ENCODE assay signal across 12 mouse cellular contexts in genomic region chr19:31662802-31663201, GRCm38 (mm10).
DNase-seq lines count a peak whose midpoint lies in the region; ATAC-seq and TF ChIP-seq lines count a peak whose summit lies in the region.
"Had no signal": no experiment of that assay in that cellular context is flagged by ENCODE, and none has a peak within 500 bp of the region (broad histone marks: within the 10 kb centered on the region; RNA-seq: fewer than 3 reads in every experiment).

No protein-coding gene starts in this region.

- intact Hi-C loops in heart, postnatal 14 days (cut with DNase I), result loop anchor here (5.0 kb wide), 1 partner anchor 321 kb away; no protein-coding TSS in a partner anchor

- no peak for TF ChIP-seq CTCF in lung, adult 2 months (IDR thresholded peaks at IDR 0.05; ENCODE audit: insufficient read depth, low read length)

- 0 out of 2 replicates have a peak overlapping the region, but pooled peaks have one; percentile 24 for H3K4me2 ChIP-seq in forebrain, embryonic 14.5 days (ENCODE audit: low read length)
- H3K4me2 ChIP-seq in intestine, embryonic 14.5 days (ENCODE audit: low read length), result peak overlapping the region; percentile 77
- H3K4me2 ChIP-seq in neural tube, embryonic 14.5 days (ENCODE audit: low read depth, low read length), result peak overlapping the region; percentile 80

- H3K27ac ChIP-seq in forebrain, embryonic 14.5 days (ENCODE audit: low read depth, low read length), result no peak overlapping the region
- H3K27ac ChIP-seq in intestine, embryonic 14.5 days (ENCODE audit: low read depth), result no peak overlapping the region
- no peak overlapping the region for H3K27ac ChIP-seq in neural tube, embryonic 14.5 days (ENCODE audit: low read depth, low read length)
- H3K27ac ChIP-seq: midbrain, embryonic 12.5 days had no signal

- TF ChIP-seq POLR2A in lung, adult 2 months (IDR thresholded peaks at IDR 0.05; ENCODE audit: borderline replicate concordance, extremely low read depth, low read depth, low read length), result no peak

- H3K9ac ChIP-seq in forebrain, embryonic 14.5 days (ENCODE audit: low read length), result no peak overlapping the region
- H3K9ac ChIP-seq in intestine, embryonic 14.5 days (ENCODE audit: low read length), result peak overlapping the region; percentile 38
- H3K9ac ChIP-seq in neural tube, embryonic 14.5 days (replicated peaks; ENCODE audit: low read depth, low read length), result no peak overlapping the region

- DNase-seq in lung, adult 2 months, result no peak
- DNase-seq in lung, postnatal 10 days, result no peak
- DNase-seq in forebrain, embryonic 14.5 days (ENCODE audit: low spot score), result no peak
- DNase-seq in intestine, embryonic 14.5 days (ENCODE audit: low spot score), result no peak
- DNase-seq in heart, postnatal 14 days, result no peak
- no peak for DNase-seq in thymus, postnatal 36 days
- no peak for DNase-seq in cerebellum, adult 8-10 months
- DNase-seq: adrenal gland, adult 2 months; heart, postnatal 36 days; right cerebral cortex, postnatal 14 days had no signal

- H3K27me3 ChIP-seq in forebrain, embryonic 14.5 days (replicated peaks; ENCODE audit: control insufficient read depth, insufficient read depth, low read length), result no peaks in the 10 kb centered on the region
- no peaks in the 10 kb centered on the region for H3K27me3 ChIP-seq in intestine, embryonic 14.5 days (replicated peaks; ENCODE audit: control insufficient read depth, insufficient read depth, low read length)
- H3K27me3 ChIP-seq in neural tube, embryonic 14.5 days (ENCODE audit: control insufficient read depth, insufficient read depth, low read length), result no peaks in the 10 kb centered on the region

- H3K4me1 ChIP-seq in lung, adult 2 months (ENCODE audit: control insufficient read depth, insufficient read depth, low read length), result peaks cover 4% of the 10 kb centered on the region
- peaks cover 4% of the 10 kb centered on the region; the same call in 1 of the 2 replicates for H3K4me1 ChIP-seq in forebrain, embryonic 14.5 days (ENCODE audit: control insufficient read depth, insufficient read depth, low read length)
- peaks cover 7% of the 10 kb centered on the region; the same call in 1 of the 2 replicates for H3K4me1 ChIP-seq in intestine, embryonic 14.5 days (replicated peaks; ENCODE audit: control insufficient read depth, insufficient read depth, low read length)
- peaks cover 17% of the 10 kb centered on the region for H3K4me1 ChIP-seq in neural tube, embryonic 14.5 days (ENCODE audit: control insufficient read depth, insufficient read depth, low read length)

- H3K9me3 ChIP-seq in forebrain, embryonic 14.5 days (replicated peaks; ENCODE audit: control insufficient read depth, low read length), result no peaks in the 10 kb centered on the region
- no peaks in the 10 kb centered on the region for H3K9me3 ChIP-seq in intestine, embryonic 14.5 days (ENCODE audit: control insufficient read depth, low read length)
- no peaks in the 10 kb centered on the region for H3K9me3 ChIP-seq in neural tube, embryonic 14.5 days (ENCODE audit: control insufficient read depth, low read length)
- H3K9me3 ChIP-seq: midbrain, embryonic 12.5 days had no signal

- 46% methylated on average over 2 of the region's 2 CpGs for WGBS in lung, adult 2 months
- WGBS in forebrain, embryonic 14.5 days, result 46% methylated on average over 2 of the region's 2 CpGs
- 39% methylated on average over 2 of the region's 2 CpGs for WGBS in intestine, embryonic 14.5 days
- WGBS in neural tube, embryonic 14.5 days, result 50% methylated on average over 2 of the region's 2 CpGs

- no peak for ATAC-seq in forebrain, embryonic 14.5 days
- no peak for ATAC-seq in intestine, embryonic 14.5 days (replicated peaks; ENCODE audit: low FRiP score, low TSS enrichment, low read depth)
- ATAC-seq in neural tube, embryonic 14.5 days (ENCODE audit: low read depth), result no peak

- H3K36me3 ChIP-seq in forebrain, embryonic 14.5 days (ENCODE audit: control insufficient read depth, insufficient read depth, low read length), result no peaks in the 10 kb centered on the region
- H3K36me3 ChIP-seq in intestine, embryonic 14.5 days (ENCODE audit: control insufficient read depth, insufficient read depth, low read length), result no peaks in the 10 kb centered on the region
- H3K36me3 ChIP-seq in neural tube, embryonic 14.5 days (ENCODE audit: control insufficient read depth, insufficient read depth, low read length), result no peaks in the 10 kb centered on the region
- H3K36me3 ChIP-seq: midbrain, embryonic 12.5 days had no signal

- peak overlapping the region; percentile 24 for H3K4me3 ChIP-seq in lung, adult 2 months (replicated peaks; ENCODE audit: extremely low read depth, low read depth, low read length)
- H3K4me3 ChIP-seq in forebrain, embryonic 14.5 days (ENCODE audit: low read depth, low read length), result no peak overlapping the region
- peak overlapping the region; percentile 57 for H3K4me3 ChIP-seq in intestine, embryonic 14.5 days (ENCODE audit: low read depth, low read length)
- H3K4me3 ChIP-seq in neural tube, embryonic 14.5 days (ENCODE audit: low read depth, low read length), result peak overlapping the region; percentile 48

Comparison
In these comparisons a context has a peak if more than half of its experiments do, and no peak if none do; other contexts are left out.
1. H3K4me2 ChIP-seq: peak in every context shown above with its lines; median percentile 80 in neural tube, embryonic 14.5 days; 77 in intestine, embryonic 14.5 days; 24 in forebrain, embryonic 14.5 days.